Mouse (Mus musculus): ENCODE data around the gene Ankrd33b.

DNA sequence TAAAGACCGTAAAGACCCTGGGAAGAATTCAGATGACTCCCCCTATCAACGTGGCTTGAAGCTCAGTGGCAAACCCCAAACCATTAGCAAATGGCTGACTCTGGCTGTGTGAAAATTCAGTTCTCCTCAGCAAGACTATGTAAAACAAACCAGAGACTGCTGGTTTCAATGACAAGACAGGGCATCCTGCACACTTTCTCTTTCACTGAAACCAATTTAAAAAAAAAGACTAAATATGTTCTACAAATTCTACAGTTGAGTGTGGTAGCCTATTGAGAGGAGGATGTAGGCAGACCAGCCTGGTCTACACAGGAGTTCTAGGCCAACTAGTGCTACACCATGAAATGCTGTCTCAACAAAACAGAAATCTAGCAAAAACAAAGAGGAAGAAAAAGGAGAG lies 21.0 kb downstream of the Ankrd33b start:
- TF ChIP-seq CTCF (IDR thresholded peaks at IDR 0.05; ENCODE audit: low read depth), result no peak
- no peak for TF ChIP-seq EP300 (IDR thresholded peaks at IDR 0.05; ENCODE audit: low read depth)

Data from heart, postnatal 0 days (tissue).